Mouse (Mus musculus) stomach, embryonic 16.5 days (tissue): Measurements from ENCODE around the gene 1700003F12Rik. TPM values are rescaled to one million over a fixed set of nuclear protein-coding genes. Genes with fewer than 3 reads are reported as not detected.

ENCODE experiments used
- ATAC-seq: fragments of 200-750 bp; cut with Nextera tagmentation; 2 replicates; pipeline ENCODE4 v1.8.0; 2017; ENCODE audit warnings: moderate number of reproducible peaks, moderate TSS enrichment; ENCODE audit not compliant: insufficient read depth, low FRiP score
- H3K27ac ChIP-seq: fragments of 300-500 bp; sonication (generic); 2 replicates; pipeline ENCODE4 v1.5.1; 2014; ENCODE audit warnings: low read length
- H3K27me3 ChIP-seq: fragments of 300-500 bp; sonication (generic); 2 replicates; pipeline ENCODE4 v1.6.1; 2014; ENCODE audit warnings: low read length, control low read depth, mixed read lengths; ENCODE audit not compliant: control insufficient read depth, insufficient read depth
- H3K36me3 ChIP-seq: fragments of 300-500 bp; sonication (generic); 2 replicates; pipeline ENCODE4 v1.6.1; 2014; ENCODE audit warnings: low read length; ENCODE audit not compliant: control insufficient read depth, insufficient read depth
- H3K4me1 ChIP-seq: fragments of 300-500 bp; sonication (generic); 2 replicates; pipeline ENCODE4 v1.6.1; 2014; ENCODE audit warnings: low read length, control low read depth, mixed read lengths; ENCODE audit not compliant: control insufficient read depth, insufficient read depth
- H3K4me2 ChIP-seq: fragments of 300-500 bp; sonication (generic); 2 replicates; pipeline ENCODE4 v1.6.1; 2014; ENCODE audit warnings: low read depth, low read length, mixed read lengths
- H3K4me3 ChIP-seq: fragments of 300-500 bp; sonication (generic); replicated peaks from 2 replicates; pipeline ENCODE4 v1.5.1; 2014; ENCODE audit warnings: mild to moderate bottlenecking, low read length
- H3K9ac ChIP-seq: fragments of 300-500 bp; sonication (generic); 2 replicates; pipeline ENCODE4 v1.6.1; 2014; ENCODE audit warnings: low read length
- H3K9me3 ChIP-seq: fragments of 300-500 bp; sonication (generic); replicated peaks from 2 replicates; pipeline ENCODE4 v1.6.1; 2016; ENCODE audit warnings: low read length, control low read depth; ENCODE audit not compliant: control insufficient read depth
- WGBS: fragments of 180-500 bp; shearing (Covaris S2); extraction: QIAGEN DNeasy Blood & Tissue Kit; methylation state at CpG from one replicate; pipeline ENCODE4 v1.1.7; 2014; 5-methylcytosine and 5-hydroxymethylcytosine counted together
- polyA plus RNA-seq: library from polyadenylated mRNA; unstranded; fragments of >200 nt; fragmentation: Nextera tagmentation; extraction: Ambion mirVana; gene quantifications from 2 replicates; pipeline ENCODE4 v1.2.1, GENCODE M21; 2015

1700003F12Rik gene
- polyA plus RNA-seq: 0.59 and 1.6 TPM in 2 replicates

- WGBS: 91% methylated on average over 10 of the region's 10 CpGs
- Histone ChIP-seq H3K9me3 (no peaks in the 10 kb centered on the region), H3K4me2 (no peak within 1 kb of the TSS), H3K9ac (no peak within 1 kb of the TSS), H3K27ac (no peak within 1 kb of the TSS), H3K4me1 (0 out of 2 replicates have a peak, but pooled peaks cover 4% of the 10 kb centered on the region), H3K27me3 (peaks cover 14% of the 10 kb centered on the region), H3K36me3 (no peaks in the 10 kb centered on the region), H3K4me3 (no peak within 1 kb of the TSS)
- ATAC-seq: no peak
These were observed at the start of gene 1700003F12Rik for GRCm38 (mm10) chr2:154546711-154547110. Gene 1700003F12Rik, plus strand, starts transcription at chr2:154547085.

GRCm38 (mm10) chr2:154498571-154498970 lies 48.3 kb upstream of the 1700003F12Rik start:
- no peak overlapping the region for H3K4me2 ChIP-seq
- no peak overlapping the region for H3K4me3 ChIP-seq
- no peaks in the 10 kb centered on the region for H3K27me3 ChIP-seq
- H3K27ac ChIP-seq: no peak overlapping the region
- no peaks in the 10 kb centered on the region for H3K4me1 ChIP-seq
- WGBS: 53% methylated on average over 5 of the region's 5 CpGs
- 0 out of 2 replicates have a peak, but pooled peaks cover 3% of the 10 kb centered on the region for H3K36me3 ChIP-seq
- H3K9ac ChIP-seq: no peak overlapping the region
- no peaks in the 10 kb centered on the region for H3K9me3 ChIP-seq
- no peak for ATAC-seq

DNA sequence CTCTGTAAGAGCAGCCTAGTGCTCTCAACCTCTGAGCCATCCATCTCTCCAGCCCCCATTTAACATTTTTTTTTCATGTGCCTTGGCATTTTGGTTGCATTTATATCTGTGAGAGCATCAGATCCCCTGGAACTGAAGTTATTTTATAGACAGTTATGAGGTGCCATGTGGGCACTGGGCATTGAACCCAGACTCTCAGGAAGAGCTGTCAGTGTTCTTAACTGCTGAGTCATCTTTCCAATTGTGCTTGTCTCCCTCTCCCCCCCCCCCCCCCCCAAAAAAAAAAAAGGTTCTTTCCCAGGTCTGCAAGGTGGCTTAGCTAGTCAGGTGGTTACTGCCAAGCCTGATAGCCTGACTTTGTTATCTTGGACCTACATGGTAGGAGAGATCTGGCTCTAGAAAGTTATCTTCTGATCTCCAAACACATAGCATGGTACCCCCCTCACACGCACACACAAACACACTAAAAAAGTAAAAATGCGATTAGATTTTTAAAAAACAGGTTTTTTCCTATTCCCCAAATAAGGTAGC lies 47.1 kb upstream of the 1700003F12Rik start:
- no peaks in the 10 kb centered on the region for H3K9me3 ChIP-seq
- WGBS: 85% methylated on average over 2 of the region's 2 CpGs
- ATAC-seq: no peak
- H3K4me2 ChIP-seq: no peak overlapping the region
- no peak overlapping the region for H3K9ac ChIP-seq
- H3K4me1 ChIP-seq: no peaks in the 10 kb centered on the region
- H3K4me3 ChIP-seq: no peak overlapping the region
- H3K27ac ChIP-seq: no peak overlapping the region
- no peaks in the 10 kb centered on the region for H3K27me3 ChIP-seq
- H3K36me3 ChIP-seq: 0 out of 2 replicates have a peak, but pooled peaks cover 3% of the 10 kb centered on the region

DNA sequence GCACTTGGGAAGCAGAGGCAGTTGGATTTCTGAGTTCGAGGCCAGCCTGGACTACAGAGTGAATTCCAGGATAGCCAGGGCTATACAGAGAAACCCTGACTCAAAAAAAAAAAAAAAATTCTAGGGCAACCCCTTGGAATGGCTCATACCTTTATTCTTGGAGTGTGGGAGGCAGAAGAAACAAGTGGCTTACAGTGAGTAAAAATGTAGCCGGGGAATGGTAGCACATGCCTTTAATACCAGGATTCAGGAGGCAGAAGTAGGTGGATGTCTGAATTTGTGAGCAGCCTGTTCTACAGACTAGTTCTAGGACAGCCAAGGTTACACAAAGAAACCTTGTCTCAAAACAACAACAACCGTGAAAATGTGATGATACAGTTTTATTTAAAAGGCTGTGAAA lies 46.1 kb upstream of the 1700003F12Rik start:
- no peak for ATAC-seq
- Histone ChIP-seq H3K4me2 (no peak overlapping the region), H3K9me3 (no peaks in the 10 kb centered on the region), H3K27ac (no peak overlapping the region), H3K36me3 (0 out of 2 replicates have a peak, but pooled peaks cover 3% of the 10 kb centered on the region), H3K9ac (no peak overlapping the region), H3K4me3 (no peak overlapping the region), H3K27me3 (no peaks in the 10 kb centered on the region), H3K4me1 (no peaks in the 10 kb centered on the region)
- WGBS: 89% methylated on average over 3 of the region's 3 CpGs

DNA sequence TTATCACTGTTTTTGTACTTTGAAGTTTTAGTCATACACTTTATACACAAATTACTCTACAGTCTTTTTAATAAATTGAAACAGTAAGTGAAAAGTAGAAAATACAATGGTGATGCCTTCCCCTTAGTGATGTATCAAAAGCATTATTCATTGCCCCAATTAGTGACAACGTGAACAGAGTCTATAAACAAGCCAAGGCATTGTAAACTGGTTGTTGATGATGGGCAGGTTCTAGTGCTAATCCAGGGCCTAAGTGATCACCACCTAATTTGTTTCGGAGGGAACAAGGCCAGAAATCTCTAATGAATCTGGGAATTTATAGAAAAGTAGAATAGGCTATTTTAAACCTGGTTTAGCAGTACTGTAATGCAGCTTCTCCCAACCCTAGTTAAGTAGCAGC lies 39.8 kb upstream of the 1700003F12Rik start:
- no peak for ATAC-seq
- no peak overlapping the region for H3K9ac ChIP-seq
- H3K4me2 ChIP-seq: no peak overlapping the region
- H3K27me3 ChIP-seq: no peaks in the 10 kb centered on the region
- no peak overlapping the region for H3K4me3 ChIP-seq
- 0 out of 2 replicates have a peak, but pooled peaks cover 3% of the 10 kb centered on the region for H3K36me3 ChIP-seq
- WGBS: 74% methylated on average over 2 of the region's 2 CpGs
- H3K9me3 ChIP-seq: no peaks in the 10 kb centered on the region
- H3K4me1 ChIP-seq: no peaks in the 10 kb centered on the region
- no peak overlapping the region for H3K27ac ChIP-seq

DNA sequence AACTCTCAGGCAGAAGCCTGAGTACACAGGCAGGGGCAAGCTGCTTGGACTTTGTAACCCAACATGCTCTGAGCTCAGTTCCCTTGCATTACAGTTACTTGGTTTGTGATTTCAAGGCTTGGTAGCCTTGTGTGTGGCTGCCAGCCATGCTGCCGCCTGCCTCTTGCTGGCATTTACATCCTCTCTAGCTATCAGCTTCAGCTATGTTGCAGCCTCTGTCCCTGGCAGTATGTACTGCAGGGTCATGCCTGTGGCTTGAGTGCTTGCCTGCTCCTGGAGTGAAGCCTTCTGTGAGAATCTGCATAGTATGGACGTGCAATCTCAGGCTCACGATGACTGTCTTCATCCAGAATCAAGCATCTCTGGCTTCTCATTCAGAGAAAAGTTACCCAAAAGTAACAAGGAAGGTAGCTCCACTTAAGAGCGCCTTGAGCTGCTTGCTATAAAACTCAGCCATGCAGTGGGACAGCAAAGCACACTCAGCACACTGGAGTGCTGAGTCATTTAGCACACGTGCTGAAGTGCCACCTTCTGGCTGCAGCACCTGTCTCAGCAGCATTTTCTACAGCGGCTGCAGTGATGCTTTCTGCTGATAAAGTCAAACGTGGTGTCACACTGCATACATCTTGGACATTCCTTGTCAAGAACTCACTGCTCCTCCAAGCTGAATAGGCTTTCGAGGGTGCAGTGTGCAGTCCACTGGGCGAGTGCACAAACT lies 39.2 kb upstream of the 1700003F12Rik start:
- 72% methylated on average over 9 of the region's 9 CpGs for WGBS
- no peaks in the 10 kb centered on the region for H3K4me1 ChIP-seq
- 0 out of 2 replicates have a peak, but pooled peaks cover 3% of the 10 kb centered on the region for H3K36me3 ChIP-seq
- no peak overlapping the region for H3K9ac ChIP-seq
- H3K4me3 ChIP-seq: no peak overlapping the region
- no peaks in the 10 kb centered on the region for H3K9me3 ChIP-seq
- no peak overlapping the region for H3K4me2 ChIP-seq
- ATAC-seq: no peak
- no peak overlapping the region for H3K27ac ChIP-seq
- no peaks in the 10 kb centered on the region for H3K27me3 ChIP-seq

DNA sequence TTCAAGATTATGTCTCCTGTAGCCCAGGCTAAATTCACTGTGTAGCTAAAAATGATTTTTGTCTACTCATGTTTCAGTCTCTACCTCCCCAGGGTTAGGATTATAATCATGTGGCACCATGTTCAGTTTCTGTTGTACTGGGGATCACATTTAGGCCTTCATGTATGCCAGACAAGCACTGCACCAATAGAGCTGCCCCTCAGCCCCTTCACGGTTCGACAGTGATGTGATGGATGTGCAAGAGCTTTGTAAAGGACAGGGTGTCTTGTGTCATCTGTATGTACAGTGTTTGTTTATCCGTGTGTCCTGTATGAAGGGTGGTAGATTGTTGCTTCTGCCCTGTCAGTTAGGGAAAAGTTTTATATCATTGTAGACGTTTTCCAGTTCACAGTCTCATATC lies 38.4 kb upstream of the 1700003F12Rik start:
- Histone ChIP-seq H3K4me2 (no peak overlapping the region), H3K27me3 (no peaks in the 10 kb centered on the region), H3K9me3 (no peaks in the 10 kb centered on the region), H3K4me3 (no peak overlapping the region), H3K27ac (no peak overlapping the region), H3K36me3 (0 out of 2 replicates have a peak, but pooled peaks cover 3% of the 10 kb centered on the region), H3K9ac (no peak overlapping the region), H3K4me1 (no peaks in the 10 kb centered on the region)
- 84% methylated on average over 4 of the region's 4 CpGs for whole genome bisulfite sequencing
- no peak for ATAC-seq

- no peak for ATAC-seq
- H3K27me3 ChIP-seq: no peaks in the 10 kb centered on the region
- H3K4me3 ChIP-seq: no peak overlapping the region
- H3K9me3 ChIP-seq: no peaks in the 10 kb centered on the region
- no peak overlapping the region for H3K9ac ChIP-seq
- H3K4me1 ChIP-seq: no peaks in the 10 kb centered on the region
- 90% methylated on average over 3 of the region's 3 CpGs for WGBS
- H3K4me2 ChIP-seq: no peak overlapping the region
- H3K36me3 ChIP-seq: 0 out of 2 replicates have a peak, but pooled peaks cover 3% of the 10 kb centered on the region
- H3K27ac ChIP-seq: no peak overlapping the region
These were observed 36.7 kb upstream of the 1700003F12Rik start for GRCm38 (mm10) chr2:154510141-154510540.

DNA sequence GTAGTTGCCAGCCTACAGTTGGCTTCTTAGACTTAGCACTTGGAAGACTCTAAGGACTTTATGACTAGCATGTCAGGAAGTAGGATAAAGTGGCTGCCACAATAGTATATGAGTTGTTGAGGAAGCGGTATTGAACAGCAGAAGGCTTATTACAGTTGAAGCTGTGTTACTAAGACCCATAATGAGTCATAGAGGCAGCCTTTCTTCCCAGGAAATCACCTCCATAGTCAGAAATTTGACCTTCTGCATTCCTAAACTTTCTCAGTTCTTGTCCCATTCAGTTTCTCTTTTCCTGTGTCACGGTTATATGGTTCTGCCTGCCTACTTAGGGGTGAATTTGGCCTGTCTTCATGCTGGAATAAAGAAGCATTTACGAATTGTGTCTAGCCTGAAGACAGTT lies 29.9 kb upstream of the 1700003F12Rik start:
- Histone ChIP-seq H3K27ac (no peak overlapping the region), H3K36me3 (peaks cover 6% of the 10 kb centered on the region; the same call in 1 of the 2 replicates), H3K9ac (no peak overlapping the region), H3K9me3 (no peaks in the 10 kb centered on the region), H3K27me3 (no peaks in the 10 kb centered on the region), H3K4me3 (no peak overlapping the region), H3K4me2 (no peak overlapping the region), H3K4me1 (no peaks in the 10 kb centered on the region)
- ATAC-seq: no peak
- WGBS: 85% methylated on average over 3 of the region's 3 CpGs
